Mouse (Mus musculus) macrophage (primary cell): ENCODE measurements around the gene Stn1. TPM values are rescaled to one million over a fixed set of nuclear protein-coding genes. Genes with fewer than 3 reads are reported as not detected.
A peak's percentile ranks its signal among the peaks of the same experiment; 100 is the strongest.

ENCODE experiments used
- H3K27ac ChIP-seq: fragments of 350-480 bp; formaldehyde crosslinking; 2 replicates; pipeline ENCODE4 v1.9.0; 2021
- H3K36me3 ChIP-seq: fragments of 350-480 bp; formaldehyde crosslinking; 2 replicates; pipeline ENCODE4 v1.9.0; 2021; ENCODE audit errors: inconsistent target
- H3K4me3 ChIP-seq: fragments of 350-480 bp; formaldehyde crosslinking; 2 replicates; pipeline ENCODE4 v1.9.0; 2021; ENCODE audit errors: inconsistent target
- H3K79me2 ChIP-seq: fragments of 350-480 bp; formaldehyde crosslinking; 2 replicates; pipeline ENCODE4 v1.9.0; 2021; ENCODE audit errors: inconsistent target
- WGBS: methylation state at CpG from one replicate; pipeline ENCODE4 v1.1.7; 2026; ENCODE audit warnings: inconsistent platforms; ENCODE audit not compliant: missing documents; 5-methylcytosine and 5-hydroxymethylcytosine counted together
- polyA plus RNA-seq: library from polyadenylated mRNA; stranded (reverse); fragments of 250-400 nt; gene quantifications from 3 replicates; pipeline ENCODE4 v1.2.4, GENCODE M21; 2018; ENCODE audit warnings: inconsistent platforms

Stn1 gene
- polyA plus RNA-seq, 1 experiment from 2014 or later = 18.7 TPM

DNA sequence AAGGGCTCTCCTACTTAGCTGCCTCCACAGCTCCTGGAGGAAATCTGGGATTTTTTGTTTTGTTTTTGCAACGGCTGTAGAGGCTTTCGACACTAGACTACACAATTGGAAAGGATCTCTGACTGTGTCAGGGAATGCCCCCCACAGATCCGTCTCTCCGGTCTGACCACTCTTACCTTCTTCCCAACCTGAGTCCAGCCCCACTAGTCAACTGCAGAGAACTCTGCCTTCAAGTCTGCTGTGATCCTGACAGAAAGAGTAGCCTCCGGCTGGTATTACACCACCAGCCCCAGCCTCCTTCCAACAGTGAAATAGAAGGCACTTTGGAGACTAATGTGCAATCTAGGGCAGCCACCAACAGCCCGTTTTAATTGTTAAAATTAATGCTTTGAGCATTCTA lies 74.6 kb downstream of the Stn1 start:
- no peaks in the 10 kb centered on the region for H3K36me3 ChIP-seq
- 87% methylated on average over 6 of the region's 6 CpGs for WGBS
- H3K4me3 ChIP-seq = peak overlapping the region; percentile 84
- H3K79me2 ChIP-seq = peaks cover 52% of the 10 kb centered on the region
- 0 out of 2 replicates have a peak overlapping the region, but pooled peaks have one; percentile 68 for H3K27ac ChIP-seq

DNA sequence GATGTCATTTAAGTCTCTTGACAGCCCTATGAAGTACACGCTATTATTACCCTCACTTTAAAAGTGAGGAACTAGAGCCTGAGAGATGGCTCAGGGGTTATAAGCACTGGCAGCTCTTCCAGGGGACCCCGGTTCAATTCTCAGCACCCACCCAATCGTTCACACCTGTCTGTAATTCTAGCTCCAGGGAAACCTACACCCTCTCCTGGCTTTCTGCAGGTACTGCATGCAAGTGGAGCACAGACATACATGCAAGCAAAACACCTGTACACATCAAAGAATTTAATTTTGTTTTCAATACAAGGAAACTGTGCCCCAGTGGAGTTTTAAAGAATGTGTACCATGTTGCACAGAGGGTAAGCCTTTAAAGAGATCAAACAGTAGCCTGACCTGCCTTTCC lies 75.5 kb downstream of the Stn1 start:
- peak overlapping the region; percentile 1; the same call in 1 of the 2 replicates for H3K27ac ChIP-seq
- H3K79me2 ChIP-seq = peaks cover 61% of the 10 kb centered on the region
- WGBS = 92% methylated on average over 3 of the region's 3 CpGs
- no peaks in the 10 kb centered on the region for H3K36me3 ChIP-seq
- H3K4me3 ChIP-seq = no peak overlapping the region

DNA sequence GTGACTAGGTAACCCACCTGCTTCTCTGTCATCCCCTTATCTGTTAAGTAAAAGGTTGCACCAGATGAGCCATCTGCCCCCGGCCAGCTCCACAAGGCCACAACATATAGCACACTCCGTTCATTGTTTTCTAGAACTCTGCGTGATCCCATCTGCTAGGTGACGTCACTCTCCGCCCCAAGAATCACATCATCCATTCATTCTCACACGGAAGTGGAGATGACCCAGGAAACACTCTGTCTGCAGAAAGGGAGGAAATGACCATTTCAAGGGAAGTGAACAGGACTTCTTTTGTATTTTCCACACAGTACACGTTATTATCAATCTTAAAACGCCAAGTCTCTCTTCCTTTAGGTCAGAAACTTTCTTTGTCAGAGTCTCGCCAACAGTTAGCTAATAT lies 75.9 kb downstream of the Stn1 start:
- Histone ChIP-seq H3K79me2 (peaks cover 66% of the 10 kb centered on the region), H3K36me3 (no peaks in the 10 kb centered on the region), H3K27ac (0 out of 2 replicates have a peak overlapping the region, but pooled peaks have one; percentile 27), H3K4me3 (no peak overlapping the region)
- 89% methylated on average over 9 of the region's 9 CpGs for WGBS

DNA sequence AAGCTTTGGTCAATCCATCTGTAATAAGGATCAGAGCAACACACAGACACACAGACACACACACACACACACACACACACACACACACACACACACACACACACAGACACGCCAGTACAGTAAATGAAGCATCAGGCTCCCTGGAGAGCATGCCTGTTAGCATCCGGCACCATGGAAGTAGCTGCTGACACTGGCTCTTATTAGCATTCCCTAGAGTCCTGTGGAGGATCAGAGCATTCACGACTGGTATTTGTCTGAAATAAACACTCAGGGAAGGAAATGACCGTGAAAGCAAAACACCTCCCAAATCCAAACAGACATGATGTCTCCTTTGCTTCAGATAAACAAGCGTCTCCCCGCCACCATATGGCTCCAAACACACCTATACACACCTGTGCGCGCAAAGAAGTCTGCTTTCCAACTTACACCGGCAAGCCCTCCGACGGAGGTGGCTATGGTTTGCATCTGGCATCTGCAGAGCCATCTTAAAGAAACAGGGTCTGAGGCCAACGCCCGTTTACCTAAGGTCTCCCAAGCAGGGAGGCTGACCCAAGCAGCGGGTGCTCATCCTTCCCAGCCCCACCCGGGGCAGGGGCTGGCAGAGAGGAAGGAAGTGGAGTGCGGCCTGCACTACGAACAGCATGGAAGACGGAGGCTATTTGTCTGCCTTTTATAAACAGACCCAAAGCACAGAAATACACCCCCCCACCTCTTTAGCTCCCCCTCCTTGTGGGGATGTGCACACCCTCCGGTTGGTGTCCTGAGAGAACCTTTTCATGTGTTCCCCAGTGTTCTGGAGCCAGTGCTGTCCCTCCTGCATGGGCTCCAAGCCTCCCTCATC lies 77.0 kb downstream of the Stn1 start:
- 74% methylated on average over 19 of the region's 19 CpGs for WGBS
- peaks cover 75% of the 10 kb centered on the region for H3K79me2 ChIP-seq
- H3K4me3 ChIP-seq = no peak overlapping the region
- no peaks in the 10 kb centered on the region for H3K36me3 ChIP-seq
- peak overlapping the region; percentile 27; the same call in 1 of the 2 replicates for H3K27ac ChIP-seq

DNA sequence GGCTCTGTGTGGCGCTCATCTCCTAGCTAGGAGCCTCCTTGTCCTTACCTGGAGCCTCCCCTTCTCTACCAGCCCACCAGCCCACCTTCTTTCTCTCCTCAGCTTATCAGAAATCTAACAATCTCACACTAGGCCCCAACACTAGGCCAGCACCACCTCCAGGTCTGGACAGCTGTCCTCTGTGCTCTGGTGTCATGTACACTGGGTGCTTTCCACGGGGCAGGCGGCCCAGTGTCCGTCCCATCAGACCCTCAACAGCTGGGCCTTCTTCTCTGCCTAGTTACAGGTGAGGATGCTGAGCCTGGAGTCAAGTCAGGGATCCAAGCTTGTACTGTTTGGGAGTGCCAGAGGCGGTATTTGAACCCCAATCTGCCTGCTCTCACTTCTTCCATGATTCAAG lies 78.1 kb downstream of the Stn1 start:
- no peaks in the 10 kb centered on the region for H3K36me3 ChIP-seq
- peaks cover 86% of the 10 kb centered on the region for H3K79me2 ChIP-seq
- no peak overlapping the region for H3K4me3 ChIP-seq
- WGBS = 84% methylated on average over 5 of the region's 5 CpGs
- peak overlapping the region; percentile 57 for H3K27ac ChIP-seq

DNA sequence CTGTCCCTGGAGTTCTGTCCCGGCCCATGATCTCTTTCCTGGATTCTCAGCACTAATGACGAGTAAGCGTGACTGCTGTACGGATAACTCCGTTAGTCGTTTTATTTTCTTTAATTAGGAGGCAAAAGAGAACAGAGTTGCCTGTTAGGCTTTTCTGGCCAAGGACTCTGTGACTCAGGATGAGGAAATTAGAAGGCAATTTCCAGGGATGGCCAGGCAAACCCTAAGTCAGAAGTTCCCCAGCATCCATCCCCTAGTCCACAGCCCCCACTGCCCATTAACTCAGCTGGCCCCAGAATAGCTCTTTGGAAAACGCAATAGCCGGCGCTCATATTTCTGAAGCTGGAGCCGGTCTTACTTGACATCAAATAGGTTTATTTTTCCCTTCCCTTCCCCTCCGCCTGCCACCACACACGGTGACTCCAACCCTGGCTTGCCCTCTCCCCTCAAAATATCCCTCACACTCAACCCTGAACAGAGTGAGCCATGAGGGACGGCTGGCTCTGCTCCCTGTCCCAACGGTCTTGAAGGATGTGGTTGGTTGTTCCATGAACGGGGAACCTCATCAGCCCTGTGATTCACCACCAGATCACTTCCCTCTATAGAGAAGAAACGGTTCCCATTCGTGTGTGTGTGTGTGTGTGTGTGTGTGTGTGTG lies 78.7 kb downstream of the Stn1 start:
- Histone ChIP-seq H3K4me3 (no peak overlapping the region), H3K27ac (peak overlapping the region; percentile 57), H3K36me3 (no peaks in the 10 kb centered on the region), H3K79me2 (peaks cover 90% of the 10 kb centered on the region)
- 58% methylated on average over 16 of the region's 17 CpGs for WGBS

DNA sequence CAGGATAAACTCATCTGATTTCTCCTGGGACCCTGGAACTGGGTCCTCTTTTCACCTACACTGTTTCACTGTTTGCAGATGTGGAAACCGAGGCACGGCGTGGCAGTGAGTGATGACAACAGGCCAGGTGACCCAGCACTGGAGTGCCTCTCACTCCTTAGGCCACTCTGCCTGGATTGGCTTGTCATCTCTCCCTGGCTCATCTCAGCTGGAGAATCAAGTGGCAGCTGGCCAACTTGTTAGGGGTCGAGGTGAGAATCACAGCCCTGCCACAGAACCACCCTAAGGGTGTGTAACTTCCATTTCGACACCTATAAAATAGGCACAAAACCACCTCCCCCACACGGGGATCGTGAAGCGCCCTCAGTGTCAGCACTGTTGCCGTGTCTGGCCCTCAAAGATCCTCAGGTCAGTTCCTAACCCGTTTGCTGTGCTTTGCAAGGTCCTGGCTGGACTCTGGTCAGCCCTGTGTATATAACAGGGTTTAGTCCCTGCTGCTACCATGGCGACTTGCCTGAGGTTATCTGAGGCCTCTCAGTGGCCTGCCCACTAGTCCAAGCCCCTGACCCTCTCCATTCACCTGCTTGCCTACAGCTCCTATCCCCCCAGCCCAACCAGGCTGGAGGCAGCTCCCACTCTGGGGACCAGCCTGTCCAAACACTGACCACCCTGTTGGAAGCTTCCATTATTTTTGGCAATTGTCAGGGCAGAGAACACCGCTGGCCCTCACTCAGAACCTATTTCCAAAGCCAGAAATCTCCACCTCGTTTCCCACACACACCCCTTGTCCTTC lies 79.4 kb downstream of the Stn1 start:
- 87% methylated on average over 13 of the region's 13 CpGs for WGBS
- H3K36me3 ChIP-seq = no peaks in the 10 kb centered on the region
- H3K79me2 ChIP-seq = peaks cover 88% of the 10 kb centered on the region
- no peak overlapping the region for H3K4me3 ChIP-seq
- peak overlapping the region; percentile 57 for H3K27ac ChIP-seq

DNA sequence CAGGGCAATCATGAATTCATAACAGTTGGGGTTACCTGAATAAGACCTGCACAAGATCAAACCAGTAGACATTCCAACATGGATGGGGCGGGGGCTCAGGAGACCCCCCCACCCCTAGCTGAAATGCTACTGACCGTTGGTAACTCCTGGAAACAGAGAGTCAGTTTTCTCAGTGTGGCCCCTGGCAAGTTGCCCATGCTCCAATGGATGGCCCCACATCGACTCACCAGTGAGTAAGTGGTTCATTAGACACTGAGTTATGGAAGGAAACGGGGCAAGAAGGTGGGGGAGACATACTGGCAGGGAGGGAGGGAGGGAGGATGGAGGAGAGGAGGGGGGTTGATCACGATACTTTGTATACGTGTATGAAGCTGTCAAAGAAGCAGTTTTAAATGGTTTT lies 81.3 kb downstream of the Stn1 start:
- H3K27ac ChIP-seq = no peak overlapping the region
- H3K4me3 ChIP-seq = no peak overlapping the region
- 75% methylated on average over 6 of the region's 6 CpGs for WGBS
- no peaks in the 10 kb centered on the region for H3K36me3 ChIP-seq
- H3K79me2 ChIP-seq = peaks cover 78% of the 10 kb centered on the region

DNA sequence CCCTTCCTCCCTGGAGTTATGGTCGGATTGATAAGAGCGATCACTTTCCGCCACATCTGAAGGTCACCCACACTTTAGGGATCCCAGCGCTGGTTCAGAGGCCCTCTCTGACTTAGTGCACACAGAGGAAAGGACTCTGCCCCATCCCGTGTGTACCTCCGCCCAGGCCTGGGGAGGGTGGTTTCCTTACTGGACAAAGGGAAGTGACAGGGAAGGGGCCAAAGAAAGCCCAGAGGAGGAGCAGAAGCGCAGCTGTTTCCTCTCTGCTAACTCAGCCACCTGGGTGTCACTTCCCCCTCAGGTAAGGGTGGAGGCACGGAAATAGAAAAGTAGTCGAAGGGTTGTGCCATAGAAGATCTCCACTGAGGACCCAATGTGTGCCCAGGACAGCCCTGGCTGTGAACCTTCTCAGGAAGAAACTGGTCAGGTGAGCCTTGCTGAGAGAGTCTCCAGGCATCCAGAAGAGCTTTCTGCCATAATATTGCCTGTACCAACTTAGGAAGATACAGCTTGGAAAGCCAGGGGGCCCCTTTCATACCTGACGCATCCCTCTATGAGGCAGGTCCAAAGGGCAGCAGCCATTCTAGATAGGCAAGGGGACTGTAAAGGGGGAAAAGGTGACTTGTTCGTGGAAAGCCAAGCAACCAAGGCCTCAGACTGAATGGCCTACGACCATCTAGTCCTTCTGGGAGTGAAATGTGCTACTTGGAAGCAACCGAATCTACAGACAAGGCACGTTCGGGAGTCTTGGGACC lies 82.1 kb downstream of the Stn1 start:
- H3K79me2 ChIP-seq = peaks cover 78% of the 10 kb centered on the region
- H3K36me3 ChIP-seq = no peaks in the 10 kb centered on the region
- H3K27ac ChIP-seq = no peak overlapping the region
- 79% methylated on average over 15 of the region's 15 CpGs for WGBS
- H3K4me3 ChIP-seq = no peak overlapping the region

DNA sequence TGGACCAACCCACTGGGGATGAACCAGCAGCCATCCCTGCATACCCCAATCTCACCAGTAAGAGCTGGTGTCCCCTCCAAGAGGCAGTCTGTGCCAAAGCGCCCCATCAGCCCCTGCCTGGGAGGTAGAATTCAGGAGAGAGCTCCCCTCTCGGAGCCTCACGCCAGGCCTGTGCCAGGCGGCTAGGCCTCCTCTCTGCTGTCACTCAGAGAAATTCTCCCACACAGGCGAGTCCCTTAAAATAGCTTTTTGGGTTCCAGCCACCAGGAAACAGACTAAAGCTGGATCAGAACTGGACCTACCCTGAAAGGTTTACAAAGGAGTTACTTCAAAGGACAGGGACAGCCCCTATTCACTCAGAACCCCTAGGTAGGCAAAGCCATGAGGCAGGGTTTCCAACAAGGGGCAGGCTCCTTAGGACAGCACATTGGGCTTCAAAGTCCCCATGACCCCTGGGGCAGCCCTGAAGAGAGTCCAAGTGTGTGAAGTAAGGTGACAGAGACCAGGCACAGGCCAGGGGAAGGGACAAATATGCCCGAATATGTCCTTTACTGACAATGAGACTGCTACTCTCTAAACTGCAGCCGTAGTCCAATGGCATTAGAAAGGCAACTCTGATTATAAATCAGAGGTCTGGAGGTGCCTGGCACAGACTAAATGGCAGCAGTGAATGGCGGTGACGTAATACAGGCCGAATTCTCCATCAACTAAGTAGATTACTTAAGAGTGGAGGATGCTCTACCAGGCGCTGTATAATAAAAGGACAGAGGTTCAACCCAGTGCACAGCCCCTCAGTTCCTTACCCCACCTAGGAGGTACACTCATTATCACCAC lies 82.9 kb downstream of the Stn1 start:
- Histone ChIP-seq H3K79me2 (peaks cover 71% of the 10 kb centered on the region), H3K36me3 (no peaks in the 10 kb centered on the region), H3K27ac (no peak overlapping the region), H3K4me3 (no peak overlapping the region)
- WGBS = 89% methylated on average over 11 of the region's 11 CpGs

DNA sequence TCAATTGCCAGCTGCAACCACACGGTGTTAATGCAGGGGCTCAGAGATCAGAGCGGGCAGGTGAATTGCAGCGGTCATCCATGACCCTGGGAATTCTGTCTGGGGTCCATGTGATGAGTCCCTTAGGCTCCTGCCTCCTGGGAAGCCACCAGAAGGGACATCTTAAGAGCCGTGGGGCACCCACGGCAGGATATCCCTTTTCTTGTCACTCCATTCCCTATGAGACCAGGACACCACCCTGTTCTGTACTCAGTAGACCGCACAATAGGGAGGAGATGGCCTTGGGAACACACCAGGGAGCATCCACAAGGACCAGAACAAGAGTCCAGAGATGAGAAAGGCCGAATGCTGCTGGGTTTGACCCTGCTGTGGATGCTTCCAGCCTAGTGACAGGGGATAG lies 84.0 kb downstream of the Stn1 start:
- no peak overlapping the region for H3K4me3 ChIP-seq
- no peaks in the 10 kb centered on the region for H3K36me3 ChIP-seq
- peaks cover 73% of the 10 kb centered on the region for H3K79me2 ChIP-seq
- H3K27ac ChIP-seq = no peak overlapping the region
- WGBS = 96% methylated on average over 7 of the region's 7 CpGs

DNA sequence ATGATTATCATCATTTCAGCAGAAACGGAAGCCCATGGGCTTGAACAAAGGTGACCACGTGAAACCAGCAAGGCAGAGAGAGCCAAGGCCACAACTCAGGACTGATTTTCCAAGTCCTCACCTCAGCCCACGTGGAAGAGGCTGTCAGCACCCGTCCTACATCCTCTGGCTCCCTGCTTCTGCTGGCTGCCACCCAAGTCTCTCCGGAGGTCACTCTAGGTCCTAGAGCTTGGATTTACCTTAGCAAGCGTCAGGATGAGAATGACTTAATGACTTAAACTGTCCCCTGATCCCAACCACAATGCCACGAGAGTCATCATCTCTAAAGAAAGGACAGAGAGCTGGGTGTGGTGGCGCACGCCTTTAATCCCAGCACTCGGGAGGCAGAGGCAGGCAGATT lies 84.6 kb downstream of the Stn1 start:
- WGBS = 94% methylated on average over 9 of the region's 10 CpGs
- Histone ChIP-seq H3K79me2 (peaks cover 73% of the 10 kb centered on the region), H3K4me3 (no peak overlapping the region), H3K27ac (no peak overlapping the region), H3K36me3 (no peaks in the 10 kb centered on the region)

DNA sequence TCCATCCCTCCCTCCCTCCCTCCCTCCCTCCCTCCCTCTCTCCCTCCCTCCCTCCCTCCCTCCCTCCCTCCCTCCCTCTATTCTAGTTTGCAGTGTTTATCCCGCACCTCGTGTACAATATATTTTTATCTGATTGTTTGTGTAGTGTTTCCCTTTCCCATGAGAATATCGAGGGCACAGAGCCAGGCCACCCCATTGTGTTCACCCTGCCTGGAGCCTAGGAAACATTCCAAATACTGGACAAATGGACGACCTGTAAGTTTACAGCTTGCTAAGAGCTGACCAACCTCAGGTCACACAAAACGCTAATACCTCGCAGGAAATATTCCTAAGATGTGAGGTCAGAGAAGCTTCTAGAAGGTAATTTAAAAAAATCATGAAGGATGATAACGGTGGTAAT lies 85.1 kb downstream of the Stn1 start:
- H3K4me3 ChIP-seq = no peak overlapping the region
- peaks cover 70% of the 10 kb centered on the region for H3K79me2 ChIP-seq
- WGBS = 88% methylated on average over 7 of the region's 7 CpGs
- no peak overlapping the region for H3K27ac ChIP-seq
- no peaks in the 10 kb centered on the region for H3K36me3 ChIP-seq
